Mouse (Mus musculus) kidney, postnatal 36 days (tissue): ENCODE results near the gene Sh3d19.
"Not testable (repeated sequence)": the region's sequence is repeated elsewhere in the genome, so short reads cannot be mapped to it uniquely, and the experiment has no call there.

Experiments
- DNase-seq, 2 experiments: peaks; one replicate each; pipeline ENCODE4 v3.0.0; 2021 to 2022; ENCODE audit warnings: mixed read lengths in 2 of 2

Sh3d19 gene

GRCm38 (mm10) chr3:85981761-85982160 lies 10.9 kb downstream of the Sh3d19 start:
- DNase-seq, result not testable (repeated sequence)

- DNase-seq, result no peak
These were observed 13.6 kb downstream of the Sh3d19 start for GRCm38 (mm10) chr3:85984537-85984936.

DNA sequence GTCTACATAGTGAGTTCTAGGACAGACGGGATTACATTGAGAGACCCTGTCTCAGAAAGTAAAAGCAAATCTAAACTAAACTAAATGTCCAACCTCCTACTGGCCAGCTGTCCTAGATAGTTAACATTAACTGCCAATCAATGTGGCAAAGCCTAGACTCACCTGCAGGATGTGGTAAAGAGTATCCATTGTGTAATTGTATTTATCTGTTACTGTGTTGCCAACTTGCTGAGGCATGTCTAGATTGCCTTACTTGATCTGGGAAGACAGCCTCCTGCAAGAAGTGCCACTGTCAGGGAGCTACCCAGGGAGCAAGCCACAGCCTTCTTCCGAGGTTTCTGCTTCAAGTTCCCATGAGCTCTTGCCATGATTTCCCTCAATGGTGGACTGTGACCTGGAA lies 16.3 kb downstream of the Sh3d19 start:
- no peak for DNase-seq

- no peak for DNase-seq
These were observed 20.4 kb downstream of the Sh3d19 start for GRCm38 (mm10) chr3:85991140-85991801.

GRCm38 (mm10) chr3:85991802-85992156 lies 20.9 kb downstream of the Sh3d19 start:
- no peak for DNase-seq

GRCm38 (mm10) chr3:85993744-85994143 lies 22.8 kb downstream of the Sh3d19 start:
- peak in 1 of 2 experiments; percentile 58 for DNase-seq

DNA sequence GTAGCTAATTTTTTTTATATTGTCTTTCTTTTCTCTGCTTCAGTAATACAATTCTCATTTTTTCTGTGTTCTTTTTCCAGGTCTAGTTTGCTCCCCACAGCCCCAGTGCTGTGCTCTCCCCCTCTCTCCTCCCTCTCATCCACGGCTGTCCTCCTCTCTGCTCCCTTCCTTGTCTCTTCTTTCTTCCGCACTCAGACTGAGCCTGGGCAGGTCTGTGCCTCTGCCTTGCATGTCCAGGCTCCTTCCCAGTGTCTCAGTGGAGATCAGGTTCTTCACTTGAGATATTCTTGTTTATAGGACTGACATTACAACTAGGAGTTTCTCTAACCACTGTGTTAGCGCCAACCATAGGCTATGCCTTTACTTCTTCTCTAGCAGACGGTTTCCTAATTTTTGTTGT lies 23.7 kb downstream of the Sh3d19 start:
- no peak for DNase-seq

- DNase-seq, result no peak
These were observed 30.4 kb downstream of the Sh3d19 start for GRCm38 (mm10) chr3:86001271-86001670.

DNA sequence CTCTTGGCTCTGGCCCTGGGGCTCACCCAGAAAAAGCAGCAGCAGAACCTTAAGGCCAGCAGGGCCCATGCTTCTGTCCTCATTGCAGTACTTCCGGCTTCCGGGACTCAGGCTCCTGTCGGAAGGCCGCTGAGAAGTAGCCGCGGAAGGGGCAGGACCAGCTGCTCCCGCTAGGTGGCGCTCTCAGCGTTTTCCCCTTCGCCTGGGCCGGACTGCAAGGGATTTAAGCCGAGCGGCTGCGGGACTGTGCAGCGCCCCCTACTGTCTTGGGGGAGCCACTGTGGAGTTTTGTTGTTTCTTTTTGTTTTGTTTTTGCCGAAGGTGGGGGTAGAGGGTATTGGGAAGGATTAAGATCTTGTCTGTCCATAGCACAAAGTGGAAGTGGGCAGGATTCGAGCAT lies 31.5 kb downstream of the Sh3d19 start, which contains the start of gene Prss48:
TSS of gene Prss48 (minus strand) at position 69 of the 400 bp plus-strand sequence.
- peak in 1 of 2 experiments; percentile 37 for DNase-seq

- no peak for DNase-seq
These were observed 32.0 kb downstream of the Sh3d19 start for GRCm38 (mm10) chr3:86002940-86003339.

DNA sequence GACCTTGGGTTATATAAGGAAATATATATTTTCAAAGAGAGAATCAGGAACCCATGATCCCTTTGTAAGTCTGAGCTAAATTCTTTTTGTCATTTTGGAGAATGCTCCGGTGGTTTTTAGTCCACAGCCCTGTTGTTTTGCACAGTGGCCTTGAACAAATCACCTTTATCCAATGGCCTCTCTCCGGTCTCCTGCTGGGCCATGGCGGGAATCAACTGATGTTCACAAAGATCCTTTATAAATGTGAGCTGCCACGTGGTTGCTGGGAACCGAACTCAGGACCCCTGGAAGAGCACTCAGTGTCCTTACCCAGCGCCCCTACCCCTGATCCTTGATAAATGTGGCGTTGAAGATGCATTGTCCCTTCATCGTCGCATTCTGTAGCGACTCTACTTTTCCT lies 33.8 kb downstream of the Sh3d19 start:
- no peak for DNase-seq

GRCm38 (mm10) chr3:86010618-86011017 lies 39.7 kb downstream of the Sh3d19 start:
- peak in 1 of 2 experiments; percentile 35 for DNase-seq

GRCm38 (mm10) chr3:86011373-86011772 lies 40.5 kb downstream of the Sh3d19 start:
- DNase-seq, result no peak

DNA sequence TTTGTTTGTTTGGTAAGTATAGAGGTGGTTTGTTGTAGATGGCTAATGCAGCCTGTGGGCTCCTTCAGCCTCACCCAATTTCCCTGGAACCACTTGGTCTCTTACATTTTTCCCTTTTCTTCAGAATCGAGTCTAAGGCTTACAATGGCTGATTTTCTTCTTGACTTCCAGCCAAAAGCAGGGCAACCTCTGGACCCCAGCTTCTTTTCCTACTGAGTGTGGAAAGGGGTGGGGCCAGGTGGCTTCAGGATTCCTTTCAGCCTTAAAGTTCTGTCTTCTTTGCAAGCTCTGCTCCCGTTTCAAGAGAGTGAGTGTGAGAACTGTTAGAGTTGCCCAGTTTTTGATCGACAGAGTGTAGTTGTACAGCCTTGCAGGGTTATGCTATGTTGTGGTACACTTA lies 40.9 kb downstream of the Sh3d19 start:
- DNase-seq, result peak; percentile 64 to 65

GRCm38 (mm10) chr3:86013837-86014236 lies 42.9 kb downstream of the Sh3d19 start:
- DNase-seq, result peak in 1 of 2 experiments; percentile 22

- DNase-seq, result no peak
These were observed 46.1 kb downstream of the Sh3d19 start for GRCm38 (mm10) chr3:86016965-86017364.

GRCm38 (mm10) chr3:86017484-86017883 lies 46.6 kb downstream of the Sh3d19 start:
- DNase-seq, result no peak

DNA sequence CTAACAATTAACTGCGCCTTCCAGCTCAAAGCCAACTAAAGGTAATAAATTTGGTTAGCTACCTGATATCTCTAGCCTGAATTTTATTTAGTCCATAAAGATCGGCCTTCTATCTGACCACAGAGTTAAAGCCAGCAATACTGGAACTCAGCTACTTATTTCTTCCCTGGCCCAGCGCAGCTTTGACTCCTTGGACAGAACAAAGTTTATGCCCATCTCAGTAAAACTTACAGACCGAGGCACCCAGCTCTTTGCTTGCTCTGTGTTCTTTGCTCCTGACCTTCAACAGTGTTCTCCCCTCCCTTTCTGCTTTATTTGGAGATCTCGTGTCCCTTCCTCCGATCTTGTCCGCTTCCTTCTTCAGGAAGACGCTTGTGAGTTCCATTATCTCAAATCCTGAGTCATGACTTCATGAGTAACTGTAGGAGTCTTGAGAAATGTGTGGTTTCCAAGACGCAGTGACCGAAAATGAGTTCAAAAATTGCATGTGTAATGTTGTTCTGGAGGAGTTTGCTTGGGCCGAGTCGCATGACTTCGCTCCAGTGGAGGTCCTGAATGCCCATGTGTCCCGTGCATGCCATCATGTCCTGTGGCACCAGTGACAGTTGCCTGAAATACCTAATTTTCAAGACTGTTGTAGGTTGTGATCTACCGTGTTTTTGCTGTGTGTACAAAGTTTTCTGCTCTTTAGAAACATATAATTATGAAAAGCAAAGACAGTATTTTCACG lies 50.2 kb downstream of the Sh3d19 start:
- no peak for DNase-seq

DNA sequence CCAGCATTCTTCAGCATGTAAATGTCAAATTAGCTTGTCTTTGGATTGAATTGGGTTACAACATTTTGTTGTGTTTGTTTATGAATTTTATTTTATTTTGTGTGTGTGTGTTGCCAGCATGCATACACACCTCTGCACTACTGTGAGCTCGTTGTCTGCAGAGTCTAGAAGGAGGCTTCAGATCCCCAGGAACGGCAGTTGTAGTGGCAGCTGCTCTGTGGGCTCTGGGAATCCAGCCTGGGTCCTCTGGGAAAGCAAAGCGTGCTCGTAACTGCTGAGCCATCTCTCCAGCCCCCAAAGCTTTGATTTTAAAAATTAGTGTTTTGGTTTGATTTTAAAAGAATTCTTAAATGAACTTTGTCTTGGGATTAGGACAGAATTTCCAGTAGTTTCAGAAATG lies 50.7 kb downstream of the Sh3d19 start:
- no peak for DNase-seq

GRCm38 (mm10) chr3:86024065-86024795 lies 53.3 kb downstream of the Sh3d19 start:
- DNase-seq, result no peak

- DNase-seq, result no peak
These were observed 54.6 kb downstream of the Sh3d19 start for GRCm38 (mm10) chr3:86025341-86026137.

- DNase-seq, result no peak
These were observed 57.9 kb downstream of the Sh3d19 start for GRCm38 (mm10) chr3:86028658-86029375.
